Mouse (Mus musculus) kidney, adult 2 months (tissue): ENCODE measurements at regions not wholly inside any gene's neighbourhood (a gene's known extent, or its start where the extent isn't known, plus 50 kb on each side); places are given as distances from the start of the nearest gene placed in this dataset.

Source experiments
- CTCF ChIP-seq: fragments of 200-500 bp; conservative IDR thresholded peaks from 2 replicates; pipeline ENCODE4 v1.5.1; 2011; ENCODE audit warnings: low read depth, mild to moderate bottlenecking, control low read depth, low read length, moderate library complexity, mixed read lengths; ENCODE audit not compliant: insufficient read depth, insufficient read length
- POLR2A ChIP-seq: fragments of 200-500 bp; IDR thresholded peaks from one replicate; pipeline ENCODE4 v1.6.1; 2011; ENCODE audit warnings: low read depth, low read length, control low read depth

DNA sequence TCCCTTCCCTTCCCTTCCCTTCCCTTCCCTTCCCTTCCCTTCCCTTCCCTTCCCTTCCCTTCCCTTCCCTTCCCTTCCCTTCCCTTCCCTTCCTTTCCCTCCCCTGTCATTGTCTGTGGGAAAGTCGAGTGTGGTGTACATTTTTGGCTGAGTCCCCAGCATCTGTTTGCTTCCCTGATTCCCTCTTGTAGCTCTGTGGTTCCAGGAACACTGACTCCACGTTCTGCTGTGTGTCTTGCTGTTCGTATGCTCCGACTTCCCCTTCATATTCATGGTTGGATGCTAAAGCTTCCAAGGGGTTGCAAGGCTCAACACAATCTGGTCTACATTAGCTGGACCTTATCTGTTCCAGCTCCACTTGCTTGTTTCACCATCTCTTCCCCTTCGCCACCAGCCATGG lies 150.2 kb upstream of the Lrig1 start:
- TF ChIP-seq CTCF (no peak), POLR2A (no peak)
